Mouse (Mus musculus) bone marrow, adult 2 months (tissue): ENCODE results near the gene Samhd1. TPM values are rescaled to one million over a fixed set of nuclear protein-coding genes. Genes with fewer than 3 reads are reported as not detected.

ENCODE experiments used
- H3K27ac ChIP-seq: fragments of 200-500 bp; 2 replicates; pipeline ENCODE4 v1.5.1; 2012; ENCODE audit warnings: low read depth, mild to moderate bottlenecking, control low read depth, inconsistent platforms, low read length; ENCODE audit not compliant: control insufficient read depth, poor library complexity, insufficient read depth
- H3K4me1 ChIP-seq: fragments of 200-500 bp; 2 replicates; pipeline ENCODE4 v1.6.1; 2011; ENCODE audit warnings: low read length; ENCODE audit not compliant: control insufficient read depth, insufficient read depth
- H3K4me3 ChIP-seq: fragments of 200-500 bp; replicated peaks from 2 replicates; pipeline ENCODE3; 2011; ENCODE audit warnings: mild to moderate bottlenecking, low read depth, low read length, control low read depth; ENCODE audit not compliant: control insufficient read depth
- CTCF ChIP-seq: fragments of 200-500 bp; IDR thresholded peaks from 2 replicates; pipeline ENCODE4 v1.5.1; 2011; ENCODE audit warnings: low read length, control low read depth; ENCODE audit not compliant: control insufficient read depth, insufficient read depth
- POLR2A ChIP-seq: fragments of 200-500 bp; IDR thresholded peaks from 2 replicates; pipeline ENCODE4 v1.6.1; 2011; ENCODE audit warnings: low read depth, mild to moderate bottlenecking, control low read depth, low read length, borderline replicate concordance; ENCODE audit not compliant: control insufficient read depth
- WGBS: fragments of 180-500 bp; shearing (Covaris S2); methylation state at CpG from one replicate; pipeline ENCODE4 v1.1.7; 2018; 5-methylcytosine and 5-hydroxymethylcytosine counted together
- polyA plus RNA-seq: library from polyadenylated mRNA; stranded (reverse); fragments of >200 nt; gene quantifications from 2 replicates; pipeline ENCODE4 v1.2.4, GENCODE M21; 2011; ENCODE audit warnings: low replicate concordance; ENCODE audit not compliant: missing spikeins, insufficient read depth, insufficient read length

Gene Samhd1
- polyA plus RNA-seq, 1 experiment, result 113 TPM

GRCm38 (mm10) chr2:157066731-157067430 is 68.2 kb downstream of the Samhd1 start:
- no peak overlapping the region for H3K4me3 ChIP-seq
- TF ChIP-seq CTCF (no peak), POLR2A (no peak)
- peaks cover 8% of the 10 kb centered on the region for H3K4me1 ChIP-seq
- WGBS, result 84% methylated on average over 7 of the region's 7 CpGs
- no peak overlapping the region for H3K27ac ChIP-seq

GRCm38 (mm10) chr2:157065879-157066226 is 69.2 kb downstream of the Samhd1 start:
- TF ChIP-seq POLR2A, result no peak
- no peak for TF ChIP-seq CTCF
- 77% methylated on average over 7 of the region's 7 CpGs for WGBS
- no peak overlapping the region for H3K4me3 ChIP-seq
- no peak overlapping the region for H3K27ac ChIP-seq
- peaks cover 8% of the 10 kb centered on the region; the same call in 1 of the 2 replicates for H3K4me1 ChIP-seq

- H3K4me1 ChIP-seq, result peaks cover 5% of the 10 kb centered on the region; the same call in 1 of the 2 replicates
- H3K27ac ChIP-seq, result peak overlapping the region; percentile 50; the same call in 1 of the 2 replicates
Observed at GRCm38 (mm10) chr2:157064978-157065878, 69.8 kb downstream of the Samhd1 start.

GRCm38 (mm10) chr2:157064136-157064535 is 70.9 kb downstream of the Samhd1 start:
- WGBS, result 12% methylated on average over 7 of the region's 7 CpGs
- H3K27ac ChIP-seq, result peak overlapping the region; percentile 50
- H3K4me3 ChIP-seq, result no peak overlapping the region
- no peak for TF ChIP-seq CTCF
- no peak for TF ChIP-seq POLR2A
- H3K4me1 ChIP-seq, result peaks cover 5% of the 10 kb centered on the region

More at GRCm38 (mm10) chr2:157064978-157065878, 69.8 kb downstream of the Samhd1 start:
- WGBS, result 86% methylated on average over 14 of the region's 14 CpGs
- TF ChIP-seq CTCF (no peak), POLR2A (no peak)
- H3K4me3 ChIP-seq, result no peak overlapping the region

- Histone ChIP-seq H3K4me1 (peaks cover 5% of the 10 kb centered on the region), H3K27ac (peak overlapping the region; percentile 30; the same call in 1 of the 2 replicates), H3K4me3 (no peak overlapping the region)
- 5% methylated on average over 4 of the region's 4 CpGs for WGBS
- TF ChIP-seq POLR2A (0 out of 2 replicates have a peak, but pooled peaks have one; percentile 19), CTCF (no peak)
Observed at GRCm38 (mm10) chr2:157063241-157063700, 71.8 kb downstream of the Samhd1 start.

- no peak overlapping the region for H3K4me3 ChIP-seq
- TF ChIP-seq POLR2A (no peak), CTCF (no peak)
- no peak overlapping the region for H3K27ac ChIP-seq
- H3K4me1 ChIP-seq, result peaks cover 5% of the 10 kb centered on the region
- 82% methylated on average over 11 of the region's 11 CpGs for WGBS
Observed at GRCm38 (mm10) chr2:157060557-157061305, 74.3 kb downstream of the Samhd1 start.

GRCm38 (mm10) chr2:157060037-157060436 is 75.0 kb downstream of the Samhd1 start:
- H3K4me1 ChIP-seq, result peaks cover 4% of the 10 kb centered on the region
- H3K27ac ChIP-seq, result no peak overlapping the region
- TF ChIP-seq POLR2A (no peak), CTCF (no peak)
- no peak overlapping the region for H3K4me3 ChIP-seq
- 89% methylated on average over 14 of the region's 14 CpGs for WGBS

- Histone ChIP-seq H3K27ac (no peak overlapping the region; the same call in 1 of the 2 replicates), H3K4me3 (no peak overlapping the region), H3K4me1 (peaks cover 4% of the 10 kb centered on the region)
- no peak for TF ChIP-seq CTCF
- no peak for TF ChIP-seq POLR2A
- 79% methylated on average over 8 of the region's 8 CpGs for WGBS
Observed at GRCm38 (mm10) chr2:157059166-157059565, 75.9 kb downstream of the Samhd1 start.
